Mouse (Mus musculus) heart, postnatal 10 days (tissue): Measurements from ENCODE around the gene Zfx. TPM values are rescaled to one million over a fixed set of nuclear protein-coding genes. Genes with fewer than 3 reads are reported as not detected.

Source experiments
- DNase-seq, 2 experiments: peaks; one replicate each; pipeline ENCODE4 v3.0.0; 2021
- intact Hi-C: fragments of 180-260 bp; cut with DNase I; formaldehyde crosslinking; loops from one replicate; pipeline ENCODE4 v1.15.1; 2025
- total RNA-seq, 2 experiments: library from RNA; stranded (reverse); gene quantifications; 2 replicates each; pipeline ENCODE4 v1.2.3; 2021

The Zfx gene
- total RNA-seq, 2 experiments from 2014 or later, result 29.0 to 33.3 TPM

GRCm38 (mm10) chrX:94091001-94091400 is 32.5 kb downstream of the Zfx start:
- intact Hi-C loops, result no loop called here
- no peak for DNase-seq

GRCm38 (mm10) chrX:94061246-94061645 is 62.3 kb downstream of the Zfx start:
- DNase-seq, result peak; percentile 35 to 47
- intact Hi-C loops, result no loop called here

- intact Hi-C loops, result no loop called here
- no peak for DNase-seq
Measured at GRCm38 (mm10) chrX:94060751-94061150, 62.8 kb downstream of the Zfx start.

- intact Hi-C loops, result no loop called here
- no peak for DNase-seq
Measured at GRCm38 (mm10) chrX:94058748-94059147, 64.8 kb downstream of the Zfx start.

GRCm38 (mm10) chrX:94049048-94049447 is 74.5 kb downstream of the Zfx start:
- intact Hi-C loops, result no loop called here
- DNase-seq, result no peak

- DNase-seq, result peak; percentile 28 to 40
- intact Hi-C loops, result no loop called here
Measured at GRCm38 (mm10) chrX:94048048-94048447, 75.5 kb downstream of the Zfx start.

GRCm38 (mm10) chrX:94047381-94047780 is 76.1 kb downstream of the Zfx start:
- no peak for DNase-seq
- intact Hi-C loops, result no loop called here

- DNase-seq, result peak; percentile 47 to 59
- intact Hi-C loops, result loop anchor here (2.0 to 5.0 kb wide), 2 partner anchors 76 to 241 kb away; no protein-coding TSS in a partner anchor
Measured at GRCm38 (mm10) chrX:94032937-94033336, 90.6 kb downstream of the Zfx start.

GRCm38 (mm10) chrX:94030081-94030480 is 93.4 kb downstream of the Zfx start:
- intact Hi-C loops, result loop anchor here (5.0 kb wide), 1 partner anchor 238 kb away; no protein-coding TSS in a partner anchor
- DNase-seq, result no peak

Other genes starting within 250 kb of the Zfx start
- gene AU015836, start 155.0 kb downstream of the Zfx start, total RNA-seq, result not detected
- 100 to 1,000 TPM; 116 to 164 TPM for gene Eif2s3x, start 89.2 kb upstream of the Zfx start, total RNA-seq
- 10 to 100 TPM in 1 of 2 experiments, 1 to 10 TPM in 1; 9.1 to 11.5 TPM for gene Klhl15, start 110.9 kb upstream of the Zfx start, total RNA-seq
- gene Fam90a1b, start 243.1 kb upstream of the Zfx start, total RNA-seq, result not detected
- 100 to 1,000 TPM; 186 to 197 TPM for gene Apoo, start 243.4 kb upstream of the Zfx start, total RNA-seq